Mouse (Mus musculus) limb, embryonic 10.5 days (tissue): ENCODE results near the gene Themis3. TPM values are rescaled to one million over a fixed set of nuclear protein-coding genes. Genes with fewer than 3 reads are reported as not detected.

Source experiments
- DNase-seq: peaks from one replicate; pipeline ENCODE4 v3.0.0-alpha.2; 2017; ENCODE audit warnings: low spot score
- H3K27ac ChIP-seq: fragments of 300-500 bp; sonication (generic); 2 replicates; pipeline ENCODE4 v1.5.1; 2016; ENCODE audit warnings: mild to moderate bottlenecking
- H3K27me3 ChIP-seq: fragments of 300-500 bp; sonication (generic); 2 replicates; pipeline ENCODE4 v1.6.1; 2016; ENCODE audit warnings: low read depth, mild to moderate bottlenecking; ENCODE audit not compliant: poor library complexity, severe bottlenecking
- H3K36me3 ChIP-seq: fragments of 300-500 bp; sonication (generic); 2 replicates; pipeline ENCODE4 v1.6.1; 2016; ENCODE audit warnings: mild to moderate bottlenecking, moderate library complexity
- H3K4me1 ChIP-seq: fragments of 300-500 bp; sonication (generic); 2 replicates; pipeline ENCODE4 v1.6.1; 2016
- H3K4me3 ChIP-seq: fragments of 300-500 bp; sonication (generic); 2 replicates; pipeline ENCODE4 v1.5.1; 2016; ENCODE audit warnings: mild to moderate bottlenecking, moderate library complexity
- H3K9me3 ChIP-seq: fragments of 300-500 bp; sonication (generic); replicated peaks from 2 replicates; pipeline ENCODE4 v1.6.1; 2016; ENCODE audit warnings: mild to moderate bottlenecking
- WGBS: fragments of 180-500 bp; shearing (Covaris S2); methylation state at CpG from one replicate; pipeline ENCODE4 v1.1.7; 2016; 5-methylcytosine and 5-hydroxymethylcytosine counted together
- polyA plus RNA-seq: library from polyadenylated mRNA; unstranded; fragments of >200 nt; fragmentation: Nextera tagmentation; extraction: Ambion mirVana; gene quantifications from 2 replicates; pipeline ENCODE4 v1.2.1, GENCODE M21; 2016

Themis3 gene
- polyA plus RNA-seq, 1 experiment from 2014 or later = not detected

- Histone ChIP-seq H3K27me3 (peaks cover 6% of the 10 kb centered on the region; the same call in 1 of the 2 replicates), H3K4me1 (no peaks in the 10 kb centered on the region), H3K27ac (no peak overlapping the region), H3K36me3 (no peaks in the 10 kb centered on the region), H3K4me3 (no peak overlapping the region), H3K9me3 (no peaks in the 10 kb centered on the region)
- WGBS = 83% methylated on average over 5 of the region's 5 CpGs
- DNase-seq = no peak
Measured at GRCm38 (mm10) chr17:66580990-66581389, 13.4 kb downstream of the Themis3 start.

- Histone ChIP-seq H3K4me3 (no peak overlapping the region), H3K4me1 (no peaks in the 10 kb centered on the region), H3K27ac (no peak overlapping the region), H3K36me3 (no peaks in the 10 kb centered on the region), H3K9me3 (no peaks in the 10 kb centered on the region), H3K27me3 (peaks cover 6% of the 10 kb centered on the region; the same call in 1 of the 2 replicates)
- WGBS = 21% methylated on average over 6 of the region's 6 CpGs
- peak; percentile 71 for DNase-seq
Measured at GRCm38 (mm10) chr17:66578007-66578406, 16.4 kb downstream of the Themis3 start.

GRCm38 (mm10) chr17:66577507-66577906 lies 16.9 kb downstream of the Themis3 start:
- H3K36me3 ChIP-seq = no peaks in the 10 kb centered on the region
- peaks cover 6% of the 10 kb centered on the region; the same call in 1 of the 2 replicates for H3K27me3 ChIP-seq
- no peaks in the 10 kb centered on the region for H3K9me3 ChIP-seq
- H3K27ac ChIP-seq = no peak overlapping the region
- 87% methylated on average over 6 of the region's 6 CpGs for WGBS
- H3K4me3 ChIP-seq = no peak overlapping the region
- no peaks in the 10 kb centered on the region for H3K4me1 ChIP-seq
- no peak for DNase-seq

- H3K9me3 ChIP-seq = no peaks in the 10 kb centered on the region
- H3K36me3 ChIP-seq = no peaks in the 10 kb centered on the region
- H3K27ac ChIP-seq = no peak overlapping the region
- no peak overlapping the region for H3K4me3 ChIP-seq
- H3K4me1 ChIP-seq = no peaks in the 10 kb centered on the region
- WGBS = 72% methylated on average over 4 of the region's 4 CpGs
- no peaks in the 10 kb centered on the region for H3K27me3 ChIP-seq
- no peak for DNase-seq
Measured at GRCm38 (mm10) chr17:66572677-66573060, 21.8 kb downstream of the Themis3 start.

- no peak for DNase-seq
- WGBS = 85% methylated on average over 11 of the region's 11 CpGs
Measured at GRCm38 (mm10) chr17:66571860-66572676, 22.4 kb downstream of the Themis3 start.

GRCm38 (mm10) chr17:66564213-66564612 lies 30.2 kb downstream of the Themis3 start:
- H3K36me3 ChIP-seq = no peaks in the 10 kb centered on the region
- no peak overlapping the region for H3K4me3 ChIP-seq
- H3K9me3 ChIP-seq = no peaks in the 10 kb centered on the region
- no peaks in the 10 kb centered on the region for H3K4me1 ChIP-seq
- H3K27ac ChIP-seq = no peak overlapping the region; the same call in 1 of the 2 replicates
- 72% methylated on average over 7 of the region's 7 CpGs for WGBS
- no peaks in the 10 kb centered on the region for H3K27me3 ChIP-seq
- DNase-seq = no peak

More at GRCm38 (mm10) chr17:66571860-66572676, 22.4 kb downstream of the Themis3 start:
- Histone ChIP-seq H3K27me3 (no peaks in the 10 kb centered on the region), H3K9me3 (no peaks in the 10 kb centered on the region), H3K36me3 (no peaks in the 10 kb centered on the region), H3K4me3 (no peak overlapping the region), H3K4me1 (no peaks in the 10 kb centered on the region), H3K27ac (no peak overlapping the region)

GRCm38 (mm10) chr17:66563551-66563950 lies 30.9 kb downstream of the Themis3 start:
- no peaks in the 10 kb centered on the region for H3K9me3 ChIP-seq
- DNase-seq = no peak
- no peak overlapping the region for H3K27ac ChIP-seq
- H3K4me3 ChIP-seq = no peak overlapping the region
- 83% methylated on average over 1 of the region's 1 CpGs for WGBS
- no peaks in the 10 kb centered on the region for H3K4me1 ChIP-seq
- no peaks in the 10 kb centered on the region for H3K27me3 ChIP-seq
- no peaks in the 10 kb centered on the region for H3K36me3 ChIP-seq

GRCm38 (mm10) chr17:66561380-66561779 lies 33.0 kb downstream of the Themis3 start:
- H3K4me1 ChIP-seq = no peaks in the 10 kb centered on the region
- H3K27ac ChIP-seq = no peak overlapping the region
- H3K9me3 ChIP-seq = no peaks in the 10 kb centered on the region
- no peak for DNase-seq
- 77% methylated on average over 2 of the region's 2 CpGs for WGBS
- no peaks in the 10 kb centered on the region for H3K36me3 ChIP-seq
- H3K27me3 ChIP-seq = no peaks in the 10 kb centered on the region
- H3K4me3 ChIP-seq = no peak overlapping the region

- no peak for DNase-seq
- no peak overlapping the region for H3K27ac ChIP-seq
- H3K27me3 ChIP-seq = no peaks in the 10 kb centered on the region
- H3K9me3 ChIP-seq = no peaks in the 10 kb centered on the region
- 89% methylated on average over 17 of the region's 17 CpGs for WGBS
- no peak overlapping the region for H3K4me3 ChIP-seq
- H3K4me1 ChIP-seq = no peaks in the 10 kb centered on the region
- no peaks in the 10 kb centered on the region for H3K36me3 ChIP-seq
Measured at GRCm38 (mm10) chr17:66558404-66559317, 35.8 kb downstream of the Themis3 start.

- no peaks in the 10 kb centered on the region for H3K4me1 ChIP-seq
- no peaks in the 10 kb centered on the region for H3K9me3 ChIP-seq
- WGBS = 90% methylated on average over 4 of the region's 4 CpGs
- no peaks in the 10 kb centered on the region for H3K27me3 ChIP-seq
- no peak overlapping the region for H3K4me3 ChIP-seq
- no peak for DNase-seq
- no peaks in the 10 kb centered on the region for H3K36me3 ChIP-seq
- no peak overlapping the region for H3K27ac ChIP-seq
Measured at GRCm38 (mm10) chr17:66552690-66553089, 41.7 kb downstream of the Themis3 start.

- H3K36me3 ChIP-seq = no peaks in the 10 kb centered on the region
- DNase-seq = no peak
- 90% methylated on average over 5 of the region's 5 CpGs for WGBS
- H3K9me3 ChIP-seq = no peaks in the 10 kb centered on the region
- H3K27ac ChIP-seq = no peak overlapping the region
- no peaks in the 10 kb centered on the region for H3K27me3 ChIP-seq
- no peaks in the 10 kb centered on the region for H3K4me1 ChIP-seq
- no peak overlapping the region for H3K4me3 ChIP-seq
Measured at GRCm38 (mm10) chr17:66550486-66550885, 43.9 kb downstream of the Themis3 start.

GRCm38 (mm10) chr17:66532285-66532684 lies 62.1 kb downstream of the Themis3 start:
- H3K36me3 ChIP-seq = no peaks in the 10 kb centered on the region
- no peaks in the 10 kb centered on the region for H3K27me3 ChIP-seq
- H3K4me3 ChIP-seq = no peak overlapping the region
- H3K27ac ChIP-seq = no peak overlapping the region
- no peaks in the 10 kb centered on the region for H3K4me1 ChIP-seq
- DNase-seq = no peak
- 93% methylated on average over 1 of the region's 1 CpGs for WGBS
- H3K9me3 ChIP-seq = no peaks in the 10 kb centered on the region

- 84% methylated on average over 5 of the region's 5 CpGs for WGBS
- H3K27me3 ChIP-seq = no peaks in the 10 kb centered on the region
- H3K4me1 ChIP-seq = peaks cover 12% of the 10 kb centered on the region
- H3K9me3 ChIP-seq = no peaks in the 10 kb centered on the region
- H3K27ac ChIP-seq = no peak overlapping the region
- no peaks in the 10 kb centered on the region for H3K36me3 ChIP-seq
- H3K4me3 ChIP-seq = no peak overlapping the region
- DNase-seq = no peak
Measured at GRCm38 (mm10) chr17:66523396-66523795, 71.0 kb downstream of the Themis3 start.
